In the genomic region with DNA sequence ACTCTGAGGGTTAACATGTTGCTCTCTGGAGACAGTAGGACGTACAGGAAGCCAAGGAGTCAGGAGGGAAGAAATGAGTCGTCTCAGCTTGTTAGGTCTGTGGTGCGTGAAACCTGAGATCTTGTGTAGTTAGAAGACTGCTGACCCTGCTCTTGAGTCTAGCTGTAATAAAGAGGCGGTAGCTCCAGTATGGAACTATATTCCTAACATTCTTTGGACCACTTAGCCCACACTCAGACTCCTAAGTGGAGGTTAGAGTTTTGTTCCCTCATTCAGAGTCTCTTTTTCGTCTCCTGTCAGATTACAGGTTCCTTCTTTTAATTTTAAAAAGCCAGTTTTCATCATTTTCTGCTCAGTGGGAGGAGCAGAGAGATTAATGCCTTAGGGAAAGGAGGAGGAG, we compare ENCODE assay signal across 26 mouse cellular contexts. TPM values are rescaled to one million over a fixed set of nuclear protein-coding genes. Genes with fewer than 3 reads are reported as not detected.
A peak's percentile ranks its signal among the peaks of the same experiment; 100 is the strongest.
DNase-seq lines count a peak whose midpoint lies in the region; ATAC-seq and TF ChIP-seq lines count a peak whose summit lies in the region.
"Had no signal": no experiment of that assay in that cellular context is flagged by ENCODE, and none has a peak within 500 bp of the region (broad histone marks: within the 10 kb centered on the region; RNA-seq: fewer than 3 reads in every experiment).

No protein-coding gene starts in this region.

- no peak overlapping the region for H3K4me3 ChIP-seq in intestine, embryonic 14.5 days (ENCODE audit: low read depth, low read length)
- H3K4me3 ChIP-seq in intestine, postnatal 0 days (ENCODE audit: low read depth, low read length) = no peak overlapping the region
- H3K4me3 ChIP-seq in lung, embryonic 15.5 days = no peak overlapping the region
- H3K4me3 ChIP-seq: forebrain, embryonic 10.5 days; forebrain, embryonic 13.5 days; heart, embryonic 12.5 days; heart, embryonic 15.5 days; hindbrain, embryonic 10.5 days; hindbrain, embryonic 13.5 days had no signal

- H3K36me3 ChIP-seq in intestine, embryonic 14.5 days (ENCODE audit: control insufficient read depth, insufficient read depth, low read length) = peaks cover 46% of the 10 kb centered on the region
- peaks cover 38% of the 10 kb centered on the region for H3K36me3 ChIP-seq in intestine, postnatal 0 days (ENCODE audit: control insufficient read depth, insufficient read depth)
- H3K36me3 ChIP-seq in lung, embryonic 15.5 days = peaks cover 25% of the 10 kb centered on the region

- peak; percentile 2 for DNase-seq in intestine, embryonic 14.5 days (ENCODE audit: low spot score)
- no peak for DNase-seq in lung, postnatal 4 days
- DNase-seq in lung, postnatal 36 days = peak; percentile 4
- DNase-seq in lung, postnatal 14 days = no peak
- peak; percentile 37 for DNase-seq in NIH3T3 (ENCODE audit: low read depth)
- no peak for DNase-seq in spleen, postnatal 10 days (ENCODE audit: low spot score in 2 of 2)
- DNase-seq: adrenal gland, adult 2 months; adrenal gland, postnatal 14 days; cerebellum, adult 11-12 months; cerebellum, adult 9-10 months; cerebellum, postnatal 14 days; gastrocnemius, postnatal 25 days; heart, adult 18-20 months; heart, postnatal 10 days; heart, postnatal 36 days had no signal

- no peaks in the 10 kb centered on the region for H3K9me3 ChIP-seq in intestine, embryonic 14.5 days (ENCODE audit: control insufficient read depth, low read length)
- H3K9me3 ChIP-seq in intestine, postnatal 0 days (ENCODE audit: control insufficient read depth) = no peaks in the 10 kb centered on the region
- H3K9me3 ChIP-seq in lung, embryonic 15.5 days = no peaks in the 10 kb centered on the region
- H3K9me3 ChIP-seq: forebrain, embryonic 10.5 days; forebrain, embryonic 13.5 days; G1E; heart, embryonic 12.5 days; heart, embryonic 15.5 days; hindbrain, embryonic 10.5 days; hindbrain, embryonic 13.5 days had no signal

- H3K27ac ChIP-seq in intestine, embryonic 14.5 days (ENCODE audit: low read depth) = no peak overlapping the region
- no peak overlapping the region for H3K27ac ChIP-seq in intestine, postnatal 0 days (ENCODE audit: low read depth, low read length)
- peak overlapping the region; percentile 20; the same call in 1 of the 2 replicates for H3K27ac ChIP-seq in lung, embryonic 15.5 days
- H3K27ac ChIP-seq: forebrain, embryonic 10.5 days; forebrain, embryonic 13.5 days; heart, embryonic 15.5 days; hindbrain, embryonic 10.5 days; hindbrain, embryonic 13.5 days had no signal

- 78% methylated on average over 5 of the region's 5 CpGs for WGBS in intestine, embryonic 14.5 days
- WGBS in intestine, postnatal 0 days = 83% methylated on average over 5 of the region's 5 CpGs
- WGBS in lung, embryonic 15.5 days = 53% methylated on average over 5 of the region's 5 CpGs

- no peaks in the 10 kb centered on the region for H3K27me3 ChIP-seq in intestine, embryonic 14.5 days (replicated peaks; ENCODE audit: control insufficient read depth, insufficient read depth, low read length)
- H3K27me3 ChIP-seq in intestine, postnatal 0 days (replicated peaks; ENCODE audit: control insufficient read depth, insufficient read depth, low read length) = no peaks in the 10 kb centered on the region
- H3K27me3 ChIP-seq in lung, embryonic 15.5 days = no peaks in the 10 kb centered on the region
- H3K27me3 ChIP-seq: forebrain, embryonic 13.5 days; heart, embryonic 12.5 days; heart, embryonic 15.5 days; hindbrain, embryonic 13.5 days had no signal

- TF ChIP-seq CTCF in intestine, postnatal 0 days (IDR thresholded peaks at IDR 0.05; ENCODE audit: low read depth) = no peak

- peaks cover 5% of the 10 kb centered on the region; the same call in 1 of the 2 replicates for H3K4me1 ChIP-seq in intestine, embryonic 14.5 days (replicated peaks; ENCODE audit: control insufficient read depth, insufficient read depth, low read length)
- H3K4me1 ChIP-seq in intestine, postnatal 0 days (replicated peaks; ENCODE audit: control insufficient read depth, insufficient read depth, low read length) = no peaks in the 10 kb centered on the region
- H3K4me1 ChIP-seq in lung, embryonic 15.5 days = peaks cover 18% of the 10 kb centered on the region
- H3K4me1 ChIP-seq: forebrain, embryonic 13.5 days; hindbrain, embryonic 10.5 days; hindbrain, embryonic 13.5 days had no signal

- no peak overlapping the region for H3K9ac ChIP-seq in intestine, embryonic 14.5 days (ENCODE audit: low read length)
- no peak overlapping the region for H3K9ac ChIP-seq in intestine, postnatal 0 days (ENCODE audit: low read depth, low read length)
- no peak overlapping the region for H3K9ac ChIP-seq in lung, embryonic 15.5 days
- H3K9ac ChIP-seq: forebrain, embryonic 13.5 days; heart, embryonic 12.5 days; heart, embryonic 15.5 days; hindbrain, embryonic 13.5 days had no signal

- no peak for ATAC-seq in intestine, embryonic 14.5 days (replicated peaks; ENCODE audit: low FRiP score, low TSS enrichment, low read depth)
- no peak for ATAC-seq in intestine, postnatal 0 days
- no peak for ATAC-seq in lung, embryonic 15.5 days (ENCODE audit: borderline replicate concordance, extremely low read depth, low FRiP score, low TSS enrichment)
- ATAC-seq: forebrain, embryonic 13.5 days; forebrain, embryonic 16.5 days; hindbrain, embryonic 16.5 days had no signal

- H3K4me2 ChIP-seq in intestine, embryonic 14.5 days (ENCODE audit: low read length) = no peak overlapping the region
- no peak overlapping the region for H3K4me2 ChIP-seq in intestine, postnatal 0 days (replicated peaks; ENCODE audit: low read depth)
- no peak overlapping the region for H3K4me2 ChIP-seq in lung, embryonic 15.5 days
- H3K4me2 ChIP-seq: forebrain, embryonic 13.5 days; heart, embryonic 12.5 days; heart, embryonic 15.5 days; hindbrain, embryonic 13.5 days had no signal

RNA-seq across cellular contexts. Expression of gene Rbbp5, which starts 12.5 kb away (rescaled TPM):
- 40.3 and 44.2 TPM in 2 replicates for polyA plus RNA-seq in intestine, embryonic 14.5 days (2014; fragmentation: Nextera tagmentation; extraction: Ambion mirVana)
- polyA plus RNA-seq in intestine, postnatal 0 days (2015; fragmentation: Nextera tagmentation; extraction: Ambion mirVana) = 14.5 and 16.6 TPM in 2 replicates
- 44.1 and 47.4 TPM in 2 replicates for polyA plus RNA-seq in lung, embryonic 15.5 days (2015; fragmentation: Nextera tagmentation; extraction: Ambion mirVana)

RNA-seq across cellular contexts. Expression of gene Tmem81, which starts 41.4 kb away (rescaled TPM):
- 1.6 and 2.1 TPM in 2 replicates for polyA plus RNA-seq in intestine, embryonic 14.5 days (2014; fragmentation: Nextera tagmentation; extraction: Ambion mirVana)
- 2.9 and 3.1 TPM in 2 replicates for polyA plus RNA-seq in intestine, postnatal 0 days (2015; fragmentation: Nextera tagmentation; extraction: Ambion mirVana)
- polyA plus RNA-seq in lung, embryonic 15.5 days (2015; fragmentation: Nextera tagmentation; extraction: Ambion mirVana) = 1.3 and 2.1 TPM in 2 replicates

RNA-seq across cellular contexts. Expression of gene Dstyk, which starts 47.3 kb away (rescaled TPM):
- polyA plus RNA-seq in intestine, embryonic 14.5 days (2014; fragmentation: Nextera tagmentation; extraction: Ambion mirVana) = 11.4 and 13.1 TPM in 2 replicates
- 3.7 and 3.8 TPM in 2 replicates for polyA plus RNA-seq in intestine, postnatal 0 days (2015; fragmentation: Nextera tagmentation; extraction: Ambion mirVana)
- polyA plus RNA-seq in lung, embryonic 15.5 days (2015; fragmentation: Nextera tagmentation; extraction: Ambion mirVana) = 14.5 and 15.4 TPM in 2 replicates

Comparison
In these comparisons a context has a peak if more than half of its experiments do, and no peak if none do; other contexts are left out.
1. DNase-seq: peak in intestine, embryonic 14.5 days (single experiment), lung, postnatal 36 days (single experiment) and NIH3T3 (single experiment); none in lung, postnatal 4 days (0 of 2), lung, postnatal 14 days (single experiment) and spleen, postnatal 10 days (0 of 2).